Mouse (Mus musculus) kidney, postnatal 10 days (tissue): ENCODE measurements around the gene Gm13539.

Experiments
- DNase-seq: peaks from one replicate; pipeline ENCODE4 v3.0.0; 2021; ENCODE audit warnings: mixed read lengths

Gm13539 gene

DNA sequence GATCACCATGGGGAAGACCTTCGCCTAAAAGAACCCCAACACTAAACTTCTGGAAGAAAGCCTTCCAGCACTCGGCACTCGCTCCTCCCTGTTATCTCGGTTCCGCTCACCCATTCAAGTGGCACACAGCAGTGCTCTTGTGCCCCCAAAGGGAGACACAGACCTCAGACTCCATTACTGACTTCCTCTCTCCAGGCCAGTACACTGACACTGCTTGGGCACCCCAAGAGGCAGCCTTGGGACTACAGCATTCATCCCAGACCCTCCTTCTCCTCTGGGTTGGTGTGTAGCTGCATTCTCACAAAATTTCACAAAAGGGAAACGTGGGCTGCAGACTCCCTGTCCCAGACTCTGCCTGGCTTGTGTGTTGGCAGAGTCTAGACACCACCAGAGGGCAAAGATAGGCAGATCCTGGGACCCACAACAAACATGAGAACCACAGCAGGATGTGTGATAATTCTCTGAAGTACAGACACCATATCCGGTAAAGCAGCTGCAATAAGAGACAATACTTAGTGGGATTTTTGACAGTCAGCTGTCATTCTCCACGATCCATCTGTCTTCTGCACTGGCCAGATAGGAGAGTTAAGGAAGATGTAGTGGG, 46.4 kb downstream of the Gm13539 start:
- no peak for DNase-seq

DNA sequence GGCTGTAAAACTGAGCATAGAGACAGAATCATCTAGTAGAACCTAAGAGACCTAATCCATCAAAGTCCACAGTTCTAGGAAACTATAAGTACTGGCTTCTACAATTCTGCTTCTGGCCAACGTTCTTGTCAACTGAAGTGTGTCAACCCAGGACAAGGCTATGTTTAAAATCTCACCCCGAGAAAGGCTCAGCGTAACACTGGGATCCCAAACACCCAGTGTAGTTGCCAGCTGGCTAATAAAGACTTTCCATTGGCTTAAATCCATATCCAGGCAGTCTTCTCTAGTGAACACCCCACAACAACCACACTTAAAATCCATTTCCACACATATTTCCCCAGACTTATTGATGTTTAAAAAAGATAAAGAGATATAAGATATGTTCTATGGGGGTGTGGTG, 48.7 kb downstream of the Gm13539 start:
- no peak for DNase-seq

GRCm38 (mm10) chr2:25836291-25836690, 54.2 kb downstream of the Gm13539 start:
- peak; percentile 83 for DNase-seq
